Mouse (Mus musculus): Measurements from ENCODE around the gene Lrp2. TPM values are rescaled to one million over a fixed set of nuclear protein-coding genes. Genes with fewer than 3 reads are reported as not detected.
"Not testable (repeated sequence)": the region's sequence is repeated elsewhere in the genome, so short reads cannot be mapped to it uniquely, and the experiment has no call there.

The Lrp2 gene
- total RNA-seq, 2 experiments from 2014 or later = 1.2 TPM

GRCm38 (mm10) chr2:69582861-69583260, 3.0 kb downstream of the Lrp2 start:
- no peak for DNase-seq

DNA sequence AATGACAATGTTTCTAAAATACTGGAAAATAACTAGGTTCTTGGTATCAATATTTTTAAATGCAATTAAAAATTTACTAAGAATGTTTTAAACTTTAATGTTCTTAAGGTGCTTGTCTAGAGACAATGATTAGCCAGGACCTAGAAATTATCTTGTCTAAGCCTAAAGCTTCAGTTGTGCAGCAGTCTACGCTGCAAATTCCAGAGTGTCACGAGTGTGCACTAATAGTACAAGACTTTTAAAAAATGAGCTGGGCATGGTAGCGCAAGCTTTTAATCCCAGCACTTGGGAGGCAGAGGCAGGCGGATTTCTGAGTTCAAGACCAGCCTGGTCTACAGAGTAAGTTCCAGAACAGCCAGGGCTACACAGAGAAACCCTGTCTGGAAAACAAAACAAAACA, 3.8 kb downstream of the Lrp2 start:
- DNase-seq = not testable (repeated sequence)

GRCm38 (mm10) chr2:69580091-69580490, 5.8 kb downstream of the Lrp2 start:
- DNase-seq = no peak

DNA sequence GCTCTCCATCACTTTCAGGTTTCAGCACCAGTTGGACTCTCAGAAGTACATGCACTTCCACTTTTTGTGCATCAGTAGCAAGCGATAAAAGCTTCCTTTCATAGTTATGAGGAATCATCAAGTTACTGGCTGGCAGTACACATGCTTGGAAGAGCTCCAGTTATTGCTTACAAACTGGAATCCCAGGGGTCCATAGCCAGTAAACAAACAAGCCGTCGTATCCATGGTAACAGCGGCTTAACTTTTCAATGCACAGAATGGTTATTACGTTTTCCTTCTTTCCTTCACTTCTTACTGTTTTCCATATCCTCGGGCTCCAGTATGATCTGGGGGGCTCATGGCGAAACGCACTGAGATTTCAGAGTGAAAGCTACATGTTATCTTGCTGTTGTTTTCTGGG, 7.7 kb downstream of the Lrp2 start:
- no peak for DNase-seq

- no peak for DNase-seq
These were observed 9.3 kb downstream of the Lrp2 start for GRCm38 (mm10) chr2:69576531-69576930.

- no peak for DNase-seq
These were observed 10.9 kb downstream of the Lrp2 start for GRCm38 (mm10) chr2:69574934-69575333.

- DNase-seq = no peak
These were observed 11.6 kb downstream of the Lrp2 start for GRCm38 (mm10) chr2:69574261-69574660.

DNA sequence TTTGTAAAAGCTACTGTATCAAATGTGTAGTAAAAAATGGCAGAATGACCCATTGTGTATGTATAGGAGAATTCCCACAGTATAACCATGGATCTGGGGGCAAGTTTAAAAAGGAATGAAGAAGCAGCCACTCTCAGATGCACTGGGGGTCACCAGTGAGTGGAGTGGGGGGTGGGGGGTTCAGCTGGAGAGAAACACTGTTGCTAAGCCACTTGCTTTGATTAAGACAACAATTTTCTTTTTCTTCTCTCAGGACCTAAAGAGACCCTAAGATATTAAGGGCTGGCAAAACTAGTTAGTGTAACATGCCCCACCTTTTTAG, 12.2 kb downstream of the Lrp2 start:
- no peak for DNase-seq

GRCm38 (mm10) chr2:69573038-69573732, 12.7 kb downstream of the Lrp2 start:
- no peak for DNase-seq

DNA sequence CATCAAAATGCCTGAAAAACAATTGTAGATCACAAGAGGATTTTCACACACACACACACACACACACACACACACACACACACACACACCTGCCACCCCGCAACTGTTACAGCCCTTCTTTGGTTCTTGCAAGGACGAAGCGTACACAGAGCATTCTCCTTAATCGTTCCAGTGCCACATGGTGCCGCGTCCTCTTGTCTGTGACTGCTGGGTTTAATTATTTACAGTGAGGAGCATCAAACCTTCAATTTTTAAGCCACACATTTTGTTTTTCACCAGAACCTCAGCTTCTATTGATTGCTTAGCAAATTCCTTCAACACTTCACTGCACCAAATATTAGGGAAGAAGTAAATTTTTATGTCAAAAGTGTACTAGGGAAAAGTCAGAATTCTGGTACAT, 15.3 kb downstream of the Lrp2 start:
- no peak for DNase-seq

DNA sequence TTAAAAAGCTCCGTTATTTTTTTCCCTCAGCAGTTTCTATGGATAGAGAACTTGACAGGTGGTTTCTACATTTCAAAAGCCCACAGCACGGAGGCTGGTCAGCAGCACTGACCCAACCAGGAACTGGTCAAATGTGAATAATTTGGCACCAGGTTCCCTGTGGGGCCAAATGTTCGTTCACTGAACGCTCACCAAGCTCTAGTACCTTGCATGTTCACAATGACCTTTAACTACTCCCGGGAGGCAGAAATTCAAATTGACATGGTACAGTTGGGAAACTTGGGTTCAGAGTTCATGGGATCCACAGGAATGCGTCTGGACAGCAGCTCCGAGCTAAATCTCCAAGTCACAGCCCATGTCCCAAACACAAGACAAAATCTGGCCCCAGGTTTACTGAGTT, 19.6 kb downstream of the Lrp2 start:
- DNase-seq = no peak

- DNase-seq = no peak
These were observed 22.4 kb downstream of the Lrp2 start for GRCm38 (mm10) chr2:69563492-69563891.

DNA sequence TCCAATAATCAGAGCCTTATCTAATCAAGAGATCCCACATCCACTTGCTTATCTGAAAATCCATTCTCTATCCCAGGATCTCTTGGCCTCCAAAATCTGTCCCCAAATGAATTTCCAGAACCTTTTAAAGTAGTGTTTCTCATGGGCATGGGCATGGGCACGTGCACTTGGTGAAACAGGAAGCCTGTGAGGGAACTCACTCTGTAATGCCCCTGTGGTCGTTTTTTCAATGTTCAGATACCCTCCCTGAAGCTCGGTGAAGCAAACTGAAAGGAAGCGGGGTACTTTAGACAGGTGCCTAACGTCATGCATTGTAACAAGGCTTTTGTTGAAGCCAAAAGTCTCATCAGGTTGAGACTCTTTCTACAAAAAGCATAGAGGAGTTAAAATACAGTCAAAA, 23.1 kb downstream of the Lrp2 start:
- DNase-seq = no peak

GRCm38 (mm10) chr2:69560221-69560620, 25.6 kb downstream of the Lrp2 start:
- no peak for DNase-seq

DNA sequence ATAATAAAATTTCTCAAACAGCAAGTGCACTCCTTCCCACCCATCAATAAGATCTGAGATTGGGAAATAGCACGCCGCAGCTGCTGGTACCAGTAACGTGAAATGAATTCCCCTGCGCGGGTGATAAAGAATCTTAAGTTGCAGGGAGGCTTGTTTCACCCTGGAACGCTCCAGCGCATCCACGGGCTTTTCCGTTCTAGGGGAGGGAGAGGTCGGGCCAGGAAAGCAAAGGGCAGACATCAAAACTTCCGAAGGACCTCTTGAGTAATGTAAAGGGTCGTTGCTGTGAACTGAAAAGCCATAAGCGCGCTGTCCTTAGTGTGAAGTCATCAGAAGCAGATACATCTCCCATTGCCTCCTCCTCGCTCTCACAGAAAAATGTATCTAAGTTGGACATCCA, 26.5 kb downstream of the Lrp2 start:
- DNase-seq = no peak

- no peak for DNase-seq
These were observed 29.2 kb downstream of the Lrp2 start for GRCm38 (mm10) chr2:69556686-69557085.

GRCm38 (mm10) chr2:69551639-69552038, 34.2 kb downstream of the Lrp2 start:
- DNase-seq = no peak

GRCm38 (mm10) chr2:69546823-69547222, 39.0 kb downstream of the Lrp2 start:
- DNase-seq = no peak

GRCm38 (mm10) chr2:69536018-69536417, 49.8 kb downstream of the Lrp2 start:
- DNase-seq = no peak

DNA sequence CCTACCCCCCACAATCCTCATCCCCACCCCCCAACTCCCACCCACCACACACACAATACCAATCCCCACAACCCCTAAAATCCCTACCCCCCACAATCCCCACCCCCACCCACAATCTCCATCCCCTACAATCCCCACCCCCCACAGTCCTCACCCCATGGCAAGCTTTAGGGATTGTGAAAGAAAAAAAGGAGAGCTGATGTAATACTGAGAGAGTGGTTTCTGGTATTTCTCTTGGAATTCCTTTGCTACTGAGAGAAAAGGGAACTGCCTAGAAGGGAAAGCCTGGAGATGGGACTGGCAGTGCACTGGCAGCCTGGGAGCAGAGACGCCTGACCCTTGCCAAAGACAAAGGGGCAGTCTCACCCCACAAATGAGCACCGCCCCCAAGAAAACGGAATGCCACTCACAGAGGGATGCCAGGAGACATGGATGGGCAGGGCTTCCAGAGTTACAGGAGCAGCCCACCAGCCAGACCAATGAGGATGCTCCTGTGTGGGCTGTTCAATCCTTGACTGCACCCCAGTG, 54.3 kb downstream of the Lrp2 start:
- DNase-seq = no peak

DNA sequence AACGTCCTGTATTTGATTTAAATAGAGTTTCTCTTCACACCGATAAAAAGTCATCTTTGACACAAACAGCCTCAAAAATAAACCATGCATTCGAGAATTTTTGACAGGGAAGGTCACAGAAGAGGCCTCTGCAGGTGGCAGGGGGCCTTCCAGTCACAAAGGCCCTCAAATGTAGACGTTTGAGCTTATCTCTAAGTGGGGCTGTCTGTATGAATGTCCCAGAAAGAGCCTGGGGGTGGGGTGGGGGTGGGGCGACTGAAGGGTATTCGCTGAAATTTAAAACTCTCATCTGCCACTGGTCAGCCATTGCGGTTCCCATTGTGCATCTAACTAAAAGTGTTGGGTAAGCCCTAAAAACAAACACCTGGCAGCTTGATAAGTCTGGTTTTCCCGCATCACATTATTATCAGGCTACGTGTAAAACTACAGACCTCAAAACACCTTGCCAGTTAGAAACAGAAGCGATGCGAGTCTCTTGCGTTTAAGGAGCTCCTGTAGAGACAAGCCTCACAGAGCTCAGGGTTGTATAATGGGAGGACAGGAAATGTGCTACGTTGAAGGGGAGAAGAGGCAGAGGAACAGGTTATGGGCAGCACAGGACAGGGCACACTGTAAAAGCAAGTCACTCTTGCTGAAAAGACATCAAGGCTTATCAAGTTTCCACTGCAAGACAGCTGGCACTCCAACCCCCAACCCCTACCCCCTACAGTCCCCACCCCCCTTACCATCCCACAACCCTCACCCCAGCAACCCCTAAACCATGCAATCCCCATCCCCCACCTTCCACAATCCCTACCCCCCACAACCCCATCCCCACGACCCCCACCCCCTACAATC, 55.0 kb downstream of the Lrp2 start:
- DNase-seq = no peak

DNA sequence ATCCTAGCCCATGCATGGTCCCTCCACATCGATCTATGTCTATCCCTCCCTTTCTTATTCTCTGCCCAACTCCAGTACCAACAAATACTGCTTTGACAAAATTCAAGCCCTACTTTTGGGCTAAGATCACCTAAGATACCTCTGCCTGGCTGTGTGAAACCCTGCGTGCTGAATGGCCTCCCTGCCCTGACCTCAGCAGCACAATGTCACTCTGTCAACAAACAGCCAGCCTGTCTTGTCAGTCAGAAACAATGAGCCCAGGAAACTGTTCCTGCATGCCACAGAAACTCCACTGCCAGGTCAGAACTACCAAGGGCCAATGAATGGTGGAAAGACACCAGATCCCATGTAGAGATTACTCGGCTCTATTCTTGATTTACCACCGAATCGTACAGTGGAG, 55.7 kb downstream of the Lrp2 start:
- no peak for DNase-seq

- DNase-seq = no peak
These were observed 65.6 kb downstream of the Lrp2 start for GRCm38 (mm10) chr2:69520273-69520672.

- no peak for DNase-seq
These were observed 67.6 kb downstream of the Lrp2 start for GRCm38 (mm10) chr2:69518307-69518706.

Data from heart, postnatal 4 days (tissue).